Mouse (Mus musculus): ENCODE measurements around the gene Pacsin1. TPM values are rescaled to one million over a fixed set of nuclear protein-coding genes. Genes with fewer than 3 reads are reported as not detected.
A peak's percentile ranks its signal among the peaks of the same experiment; 100 is the strongest.

Pacsin1 gene
- polyA plus RNA-seq, 1 experiment from 2014 or later, result 1.4 TPM

DNA sequence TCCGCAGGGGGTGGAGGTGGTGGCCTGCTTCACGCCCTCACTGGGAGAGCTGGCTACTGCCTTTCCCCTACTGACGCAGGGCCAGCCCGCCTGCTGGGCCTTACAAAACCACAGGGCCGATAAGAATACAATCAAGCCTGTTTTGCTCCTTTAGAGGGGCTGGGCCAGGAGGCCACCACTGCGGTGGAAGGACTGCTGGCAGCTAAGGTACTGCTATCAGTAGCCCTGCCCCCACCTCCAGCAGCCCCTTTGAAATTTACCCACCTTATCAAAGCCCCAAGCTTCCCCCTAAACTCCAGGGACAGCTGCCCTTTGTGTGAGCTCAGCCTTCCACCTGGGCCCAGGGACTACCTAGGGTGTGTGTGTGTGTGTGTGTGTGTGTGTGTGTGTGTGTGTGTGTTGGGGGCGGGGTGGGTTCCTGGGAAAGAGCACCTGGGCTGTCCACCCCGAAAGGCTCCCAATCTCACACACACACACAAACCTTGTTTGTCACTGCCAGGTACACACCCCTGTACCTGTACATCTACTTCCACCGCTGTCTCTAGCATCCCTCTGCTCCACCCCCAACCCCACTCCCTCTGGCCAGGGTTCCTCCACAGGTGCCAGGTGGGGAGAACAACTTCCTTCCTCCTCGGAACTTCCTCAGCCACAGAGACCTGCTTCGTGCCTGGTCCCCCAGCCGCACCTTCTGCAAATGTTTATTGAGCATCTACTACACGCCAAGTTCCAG, 79.2 kb downstream of the Pacsin1 start:
- H3K4me3 ChIP-seq (ENCODE audit: low read depth, low read length), result no peak overlapping the region
- 24% methylated on average over 13 of the region's 13 CpGs for WGBS
- H3K27ac ChIP-seq (replicated peaks), result peak overlapping the region; percentile 83
- H3K9ac ChIP-seq (ENCODE audit: low read length), result no peak overlapping the region
- H3K27me3 ChIP-seq (ENCODE audit: control insufficient read depth, insufficient read depth, low read length), result no peaks in the 10 kb centered on the region
- DNase-seq (ENCODE audit: low spot score) (peak; percentile 87), ATAC-seq (ENCODE audit: low FRiP score, low TSS enrichment) (peak; percentile 87)
- no peaks in the 10 kb centered on the region for H3K4me1 ChIP-seq (replicated peaks; ENCODE audit: control insufficient read depth, insufficient read depth)
- no peak overlapping the region for H3K4me2 ChIP-seq (replicated peaks; ENCODE audit: low read depth)
- H3K9me3 ChIP-seq (ENCODE audit: control insufficient read depth, low read length), result no peaks in the 10 kb centered on the region
- no peaks in the 10 kb centered on the region for H3K36me3 ChIP-seq (ENCODE audit: control insufficient read depth, insufficient read depth, low read length)
- TF ChIP-seq EP300 (optimal IDR thresholded peaks at IDR 0.05), result no peak
- TF ChIP-seq CTCF (IDR thresholded peaks at IDR 0.05; ENCODE audit: low read depth), result no peak

DNA sequence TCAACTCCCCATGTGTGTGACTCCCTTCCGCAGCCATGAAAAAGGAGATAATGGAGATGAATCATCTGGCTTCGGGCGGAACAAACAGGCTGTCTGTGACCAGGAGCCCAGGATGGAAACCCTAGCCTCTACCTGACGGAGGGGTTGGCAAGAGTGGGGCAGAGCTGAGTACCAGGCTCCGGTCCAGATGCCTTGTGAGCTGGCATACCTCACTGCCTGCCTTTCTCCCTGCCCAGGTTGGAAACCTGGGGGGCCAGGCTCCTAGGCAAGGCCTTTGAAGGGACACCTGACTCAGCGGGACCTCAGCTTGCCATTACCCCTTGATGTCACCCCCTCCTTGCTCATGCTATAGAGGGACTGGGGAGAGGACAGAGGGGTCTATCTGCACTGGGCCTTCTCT, 85.7 kb downstream of the Pacsin1 start:
- Histone ChIP-seq H3K4me2 (replicated peaks; ENCODE audit: low read depth) (no peak overlapping the region), H3K36me3 (ENCODE audit: control insufficient read depth, insufficient read depth, low read length) (no peaks in the 10 kb centered on the region), H3K27me3 (ENCODE audit: control insufficient read depth, insufficient read depth, low read length) (no peaks in the 10 kb centered on the region), H3K4me3 (ENCODE audit: low read depth, low read length) (no peak overlapping the region), H3K27ac (replicated peaks) (no peak overlapping the region), H3K9ac (ENCODE audit: low read length) (no peak overlapping the region), H3K9me3 (ENCODE audit: control insufficient read depth, low read length) (no peaks in the 10 kb centered on the region), H3K4me1 (replicated peaks; ENCODE audit: control insufficient read depth, insufficient read depth) (no peaks in the 10 kb centered on the region)
- DNase-seq (ENCODE audit: low spot score), result no peak
- TF ChIP-seq CTCF (IDR thresholded peaks at IDR 0.05; ENCODE audit: low read depth) (no peak), EP300 (optimal IDR thresholded peaks at IDR 0.05) (no peak)
- 0 out of 2 replicates have a peak, but pooled peaks have one; percentile 10 for ATAC-seq (ENCODE audit: low FRiP score, low TSS enrichment)
- WGBS, result 73% methylated on average over 6 of the region's 6 CpGs

DNA sequence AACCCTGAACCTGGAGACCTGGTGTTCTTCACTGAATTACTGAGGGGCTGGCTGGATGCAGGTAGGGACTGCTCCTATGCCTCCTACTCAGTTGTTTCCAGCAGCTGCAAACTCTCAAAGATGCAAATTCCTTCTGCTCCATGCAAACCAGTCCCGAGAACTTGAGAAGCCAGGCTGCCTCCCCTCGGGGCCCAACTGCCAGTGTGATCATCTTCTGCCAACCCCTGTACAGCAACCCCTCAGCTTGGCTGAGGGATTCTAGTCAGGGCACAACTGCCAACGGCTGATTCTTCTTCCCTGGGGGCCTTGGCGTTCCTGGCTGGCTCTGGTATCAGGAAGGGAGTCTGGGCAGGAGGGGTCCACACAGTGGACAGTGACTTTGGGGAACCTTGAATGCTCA, 91.1 kb downstream of the Pacsin1 start:
- Histone ChIP-seq H3K4me1 (replicated peaks; ENCODE audit: control insufficient read depth, insufficient read depth) (no peaks in the 10 kb centered on the region), H3K4me2 (replicated peaks; ENCODE audit: low read depth) (no peak overlapping the region), H3K27ac (replicated peaks) (no peak overlapping the region), H3K27me3 (ENCODE audit: control insufficient read depth, insufficient read depth, low read length) (no peaks in the 10 kb centered on the region), H3K9ac (ENCODE audit: low read length) (no peak overlapping the region), H3K4me3 (ENCODE audit: low read depth, low read length) (no peak overlapping the region), H3K36me3 (ENCODE audit: control insufficient read depth, insufficient read depth, low read length) (no peaks in the 10 kb centered on the region), H3K9me3 (ENCODE audit: control insufficient read depth, low read length) (no peaks in the 10 kb centered on the region)
- WGBS, result 40% methylated on average over 4 of the region's 4 CpGs
- DNase-seq (ENCODE audit: low spot score) (no peak), ATAC-seq (ENCODE audit: low FRiP score, low TSS enrichment) (no peak)
- no peak for TF ChIP-seq EP300 (optimal IDR thresholded peaks at IDR 0.05)
- TF ChIP-seq CTCF (IDR thresholded peaks at IDR 0.05; ENCODE audit: low read depth), result no peak

DNA sequence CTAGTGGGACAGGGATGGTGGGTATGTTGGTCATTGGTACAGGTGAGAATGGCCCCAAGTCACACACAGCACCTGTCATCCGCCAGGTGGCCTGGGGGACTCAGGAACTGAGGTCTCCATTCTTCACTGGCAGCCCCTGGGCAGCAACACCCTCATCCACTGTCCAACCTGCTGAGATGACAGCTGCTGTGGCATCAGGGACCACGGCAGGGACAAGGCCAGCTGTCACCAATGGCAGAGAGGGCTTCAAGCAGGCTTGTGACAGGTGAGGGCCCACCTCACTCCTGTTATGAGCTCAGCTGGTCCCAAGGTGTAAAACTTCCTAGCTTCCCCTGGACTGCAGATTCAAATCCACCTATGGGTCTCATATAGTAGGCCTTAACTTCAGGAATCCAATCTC, 92.8 kb downstream of the Pacsin1 start:
- no peaks in the 10 kb centered on the region for H3K27me3 ChIP-seq (ENCODE audit: control insufficient read depth, insufficient read depth, low read length)
- no peak overlapping the region for H3K4me3 ChIP-seq (ENCODE audit: low read depth, low read length)
- no peaks in the 10 kb centered on the region for H3K9me3 ChIP-seq (ENCODE audit: control insufficient read depth, low read length)
- H3K9ac ChIP-seq (ENCODE audit: low read length), result no peak overlapping the region
- H3K4me1 ChIP-seq (replicated peaks; ENCODE audit: control insufficient read depth, insufficient read depth), result no peaks in the 10 kb centered on the region
- H3K27ac ChIP-seq (replicated peaks), result no peak overlapping the region
- no peaks in the 10 kb centered on the region for H3K36me3 ChIP-seq (ENCODE audit: control insufficient read depth, insufficient read depth, low read length)
- 93% methylated on average over 2 of the region's 2 CpGs for WGBS
- TF ChIP-seq EP300 (optimal IDR thresholded peaks at IDR 0.05) (no peak), CTCF (IDR thresholded peaks at IDR 0.05; ENCODE audit: low read depth) (no peak)
- DNase-seq (ENCODE audit: low spot score), result no peak
- H3K4me2 ChIP-seq (replicated peaks; ENCODE audit: low read depth), result no peak overlapping the region
- no peak for ATAC-seq (ENCODE audit: low FRiP score, low TSS enrichment)

- Histone ChIP-seq H3K4me1 (replicated peaks; ENCODE audit: control insufficient read depth, insufficient read depth) (no peaks in the 10 kb centered on the region), H3K4me2 (replicated peaks; ENCODE audit: low read depth) (no peak overlapping the region), H3K27ac (replicated peaks) (no peak overlapping the region), H3K27me3 (ENCODE audit: control insufficient read depth, insufficient read depth, low read length) (no peaks in the 10 kb centered on the region), H3K36me3 (ENCODE audit: control insufficient read depth, insufficient read depth, low read length) (no peaks in the 10 kb centered on the region), H3K4me3 (ENCODE audit: low read depth, low read length) (no peak overlapping the region), H3K9ac (ENCODE audit: low read length) (no peak overlapping the region), H3K9me3 (ENCODE audit: control insufficient read depth, low read length) (no peaks in the 10 kb centered on the region)
- no peak for ATAC-seq (ENCODE audit: low FRiP score, low TSS enrichment)
- no peak for DNase-seq (ENCODE audit: low spot score)
- no peak for TF ChIP-seq EP300 (optimal IDR thresholded peaks at IDR 0.05)
- TF ChIP-seq CTCF (IDR thresholded peaks at IDR 0.05; ENCODE audit: low read depth), result no peak
- 92% methylated on average over 6 of the region's 6 CpGs for WGBS
Observed at GRCm38 (mm10) chr17:27750451-27750942, 95.2 kb downstream of the Pacsin1 start.

All from stomach, postnatal 0 days (tissue).